Mouse (Mus musculus) ES-Bruce4 (cell line): ENCODE data around the gene Gm9008.

Experiments
- CTCF ChIP-seq: IDR thresholded peaks from one replicate; pipeline ENCODE4 v1.8.1; 2011; ENCODE audit warnings: low read depth, low read length
- EP300 ChIP-seq: IDR thresholded peaks from 2 replicates; pipeline ENCODE4 v1.6.1; 2011; ENCODE audit warnings: low read depth, low read length; ENCODE audit not compliant: insufficient read depth
- POLR2A ChIP-seq: IDR thresholded peaks from one replicate; pipeline ENCODE4 v1.8.1; 2011; ENCODE audit warnings: low read length; ENCODE audit not compliant: insufficient read depth

DNA sequence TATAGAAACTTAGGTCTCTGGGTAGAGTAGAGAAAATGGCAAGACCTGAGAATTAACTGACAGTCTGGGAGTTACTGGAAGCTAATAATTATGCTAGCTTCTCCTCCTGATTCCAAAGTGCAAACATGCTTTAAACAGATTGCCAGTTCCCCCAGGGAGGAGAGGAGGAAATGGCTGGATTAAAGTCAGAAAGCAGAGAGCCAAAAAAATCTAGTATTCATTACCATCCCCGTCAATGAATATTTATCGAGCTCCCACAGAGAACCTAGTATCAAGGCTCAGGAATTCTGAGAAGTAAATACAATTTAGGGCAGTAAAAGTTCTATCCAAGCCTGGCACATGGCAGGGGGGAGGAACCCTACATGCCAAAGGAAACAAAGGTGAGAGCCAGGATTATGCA is 29.4 kb downstream of the Gm9008 start:
- TF ChIP-seq CTCF = no peak
- no peak for TF ChIP-seq POLR2A
- TF ChIP-seq EP300 = no peak
